Mouse (Mus musculus) CD8-positive naive resting alpha-beta T cell, adult 57 days (primary cell): Measurements from ENCODE around the gene Dpy19l1. TPM values are rescaled to one million over a fixed set of nuclear protein-coding genes. Genes with fewer than 3 reads are reported as not detected.

Source experiments
- total RNA-seq: library from RNA; stranded (reverse); gene quantifications from one replicate; pipeline ENCODE4 v1.2.4, GENCODE M21; 2023

Gene Dpy19l1
- 26.7 TPM for total RNA-seq

DNA sequence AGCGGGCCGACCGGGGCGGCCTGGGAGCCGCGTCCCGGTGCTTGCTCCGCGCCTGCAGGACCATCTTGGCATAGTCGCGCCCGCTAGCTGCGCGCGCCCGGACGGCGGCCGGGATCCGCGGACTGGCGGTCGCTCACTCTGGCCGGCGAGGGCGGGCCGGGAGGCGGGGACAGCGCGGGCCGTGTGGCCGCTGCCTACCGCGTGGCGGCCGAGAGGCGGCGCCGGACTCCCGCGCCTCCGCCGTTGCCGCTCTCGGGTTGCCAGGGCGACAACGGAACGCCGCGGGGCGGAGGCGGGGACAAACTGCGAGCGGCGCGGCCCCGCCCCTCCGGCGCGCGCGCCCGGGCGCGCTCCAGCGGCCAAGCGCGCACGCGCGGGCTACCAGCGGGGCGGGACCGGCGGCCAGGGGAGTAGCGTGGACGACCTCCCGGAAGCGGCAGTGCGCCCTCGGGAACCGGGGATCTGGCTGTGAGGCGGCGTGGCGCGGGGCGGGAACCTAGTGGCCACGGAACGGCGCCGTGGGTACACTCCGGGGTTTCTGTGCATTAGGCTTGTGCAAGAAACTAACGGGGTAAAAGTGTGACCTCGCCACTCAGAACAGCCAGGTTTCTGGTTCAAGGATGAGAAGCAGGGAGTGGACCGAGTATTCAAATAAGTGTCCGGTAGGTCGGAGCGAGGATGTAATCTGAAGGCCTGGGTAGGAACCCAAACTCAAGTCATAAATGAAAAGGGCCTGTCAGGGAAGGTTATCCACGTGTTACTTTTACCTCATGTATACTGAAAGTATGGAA, at the start of gene Dpy19l1:
TSS of gene Dpy19l1 (minus strand) at position 74 of the 791 bp plus-strand sequence.

Other genes starting within 250 kb of the Dpy19l1 start
- gene Cypt4, start 122.1 kb upstream of the Dpy19l1 start, total RNA-seq: not detected
- not detected for gene Dpy19l2, start 193.2 kb upstream of the Dpy19l1 start, total RNA-seq